Mouse (Mus musculus) heart, adult 2 months (tissue): ENCODE data around the gene P2ry6. TPM values are rescaled to one million over a fixed set of nuclear protein-coding genes. Genes with fewer than 3 reads are reported as not detected.

ENCODE experiments used
- DNase-seq, 2 experiments: peaks; one replicate each; pipeline ENCODE4 v3.0.0; 2021
- H3K27ac ChIP-seq: fragments of 200-600 bp; 2 replicates; pipeline ENCODE4 v1.8.1; 2022
- H3K27me3 ChIP-seq: fragments of 200-500 bp; 2 replicates; pipeline ENCODE4 v1.6.1; 2012; ENCODE audit warnings: mild to moderate bottlenecking, low read length, inconsistent platforms, mixed read lengths; ENCODE audit not compliant: control insufficient read depth, insufficient read depth
- H3K36me3 ChIP-seq: fragments of 200-500 bp; 2 replicates; pipeline ENCODE4 v1.6.1; 2012; ENCODE audit warnings: low read length, inconsistent platforms; ENCODE audit not compliant: control insufficient read depth, insufficient read depth
- H3K4me1 ChIP-seq: fragments of 200-500 bp; 2 replicates; pipeline ENCODE4 v1.6.1; 2011; ENCODE audit warnings: low read length; ENCODE audit not compliant: control insufficient read depth, insufficient read depth
- H3K4me3 ChIP-seq: fragments of 200-600 bp; 2 replicates; pipeline ENCODE4 v1.8.1; 2022
- H3K79me2 ChIP-seq: fragments of 200-500 bp; replicated peaks from 2 replicates; pipeline ENCODE4 v1.6.1; 2012; ENCODE audit warnings: mild to moderate bottlenecking, inconsistent platforms, low read length, moderate library complexity, mixed read lengths; ENCODE audit not compliant: control insufficient read depth, insufficient read depth
- H3K9ac ChIP-seq: fragments of 200-500 bp; 2 replicates; pipeline ENCODE4 v1.6.1; 2012; ENCODE audit warnings: low read depth, mild to moderate bottlenecking, control low read depth, inconsistent platforms, low read length, mixed read lengths
- CTCF ChIP-seq: fragments of 200-600 bp; IDR thresholded peaks from 2 replicates; pipeline ENCODE4 v1.8.1; 2022; ENCODE audit warnings: antibody characterized with exemption, mild to moderate bottlenecking, moderate library complexity
- EP300 ChIP-seq: fragments of 200-500 bp; IDR thresholded peaks from 2 replicates; pipeline ENCODE4 v1.6.1; 2011; ENCODE audit warnings: low read depth, low read length, control low read depth; ENCODE audit not compliant: insufficient read depth
- POLR2A ChIP-seq: fragments of 200-500 bp; IDR thresholded peaks from 2 replicates; pipeline ENCODE4 v1.6.1; 2011; ENCODE audit warnings: mild to moderate bottlenecking, low read depth, low read length, control low read depth; ENCODE audit not compliant: insufficient read depth
- WGBS: fragments of 180-500 bp; shearing (Covaris S2); methylation state at CpG from one replicate; pipeline ENCODE4 v1.1.7; 2018; 5-methylcytosine and 5-hydroxymethylcytosine counted together
- intact Hi-C: fragments of 180-260 bp; cut with DNase I; formaldehyde crosslinking; loops from one replicate; pipeline ENCODE4 v1.15.1; 2025
- polyA plus RNA-seq: library from polyadenylated mRNA; depleted of rRNA; stranded (reverse); fragments of >200 nt; gene quantifications from 2 replicates; pipeline ENCODE4 v1.2.3, GENCODE M21; 2012
- total RNA-seq, 2 experiments: library from RNA; stranded (reverse); gene quantifications; 2 replicates each; pipeline ENCODE4 v1.2.3; 2021

The P2ry6 gene
- total and polyA plus RNA-seq, 3 experiments = 3.6 to 11.1 (median 4.2) TPM

DNA sequence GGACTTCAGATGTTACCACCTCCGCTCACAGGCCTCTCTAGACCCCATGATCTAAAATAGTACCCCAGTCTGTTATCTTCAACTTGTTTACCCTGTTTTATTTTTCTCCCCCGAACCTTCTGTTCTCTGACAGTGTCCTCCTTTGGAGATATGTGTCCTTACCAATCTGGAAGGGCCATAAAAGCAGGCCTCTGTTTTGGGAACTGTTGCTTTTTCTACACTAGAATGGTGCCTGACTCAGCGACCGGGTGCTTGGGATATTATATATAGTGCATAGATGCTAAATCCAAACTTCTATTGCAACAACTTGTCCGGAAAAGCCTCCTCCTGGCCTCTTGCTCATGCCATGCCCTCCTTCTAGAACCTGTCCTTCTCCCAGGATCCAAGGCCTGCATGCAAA lies 50.2 kb downstream of the P2ry6 start:
- Histone ChIP-seq H3K79me2 (no peaks in the 10 kb centered on the region), H3K27me3 (no peaks in the 10 kb centered on the region), H3K36me3 (no peaks in the 10 kb centered on the region), H3K4me3 (no peak overlapping the region), H3K4me1 (peaks cover 21% of the 10 kb centered on the region), H3K9ac (no peak overlapping the region), H3K27ac (peak overlapping the region; percentile 64)
- WGBS = 69% methylated on average over 5 of the region's 5 CpGs
- TF ChIP-seq EP300 (no peak), CTCF (no peak), POLR2A (no peak)
- intact Hi-C loops = no loop called here
- DNase-seq = no peak

DNA sequence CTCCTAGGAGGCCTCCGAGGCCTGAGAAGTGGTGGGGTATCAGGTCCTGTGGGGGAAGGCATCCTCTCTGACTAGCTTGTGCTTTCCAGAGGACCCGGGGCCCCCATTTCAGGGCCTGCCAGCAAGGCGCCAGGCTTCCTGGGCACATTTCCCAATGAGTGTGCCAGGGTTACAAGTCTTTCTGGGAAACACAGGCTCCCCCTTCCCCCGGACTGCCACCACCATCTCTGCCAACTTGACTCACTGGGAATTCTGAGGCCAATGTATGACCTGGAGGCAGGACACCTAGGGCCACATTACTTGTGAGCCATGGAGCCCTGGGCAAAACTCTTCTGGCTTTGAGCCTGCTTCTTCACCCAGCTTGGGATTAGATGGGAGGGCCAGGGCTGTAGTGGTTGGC lies 51.5 kb downstream of the P2ry6 start:
- peak overlapping the region; percentile 4; the same call in 1 of the 2 replicates for H3K9ac ChIP-seq
- intact Hi-C loops = no loop called here
- DNase-seq = peak; percentile 44 to 51
- H3K27ac ChIP-seq = peak overlapping the region; percentile 64
- WGBS = 51% methylated on average over 4 of the region's 4 CpGs
- TF ChIP-seq EP300 = no peak
- TF ChIP-seq CTCF = no peak
- TF ChIP-seq POLR2A = no peak
- H3K36me3 ChIP-seq = no peaks in the 10 kb centered on the region
- peaks cover 30% of the 10 kb centered on the region for H3K4me1 ChIP-seq
- H3K4me3 ChIP-seq = no peak overlapping the region
- no peaks in the 10 kb centered on the region for H3K79me2 ChIP-seq
- no peaks in the 10 kb centered on the region for H3K27me3 ChIP-seq

DNA sequence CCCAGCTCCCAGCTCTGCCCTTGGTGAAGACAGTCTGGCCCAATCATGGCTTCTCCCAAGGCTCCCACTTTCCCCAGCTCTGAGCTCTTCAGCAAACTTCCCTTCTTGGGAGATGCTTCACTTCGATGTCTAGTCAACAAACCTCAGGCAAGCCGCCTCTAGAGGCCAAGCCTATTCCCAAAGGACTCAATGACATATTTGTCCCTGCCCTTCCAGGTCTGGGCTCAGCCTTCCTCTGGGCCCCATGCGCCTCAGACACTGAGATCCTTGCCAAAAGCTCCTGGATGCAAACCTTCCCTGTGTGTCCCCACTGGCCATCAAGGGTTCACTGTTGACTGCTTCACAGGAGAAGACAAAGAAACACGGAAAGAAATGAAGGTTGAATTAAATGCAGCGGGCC lies 53.2 kb downstream of the P2ry6 start:
- no peak for TF ChIP-seq POLR2A

DNA sequence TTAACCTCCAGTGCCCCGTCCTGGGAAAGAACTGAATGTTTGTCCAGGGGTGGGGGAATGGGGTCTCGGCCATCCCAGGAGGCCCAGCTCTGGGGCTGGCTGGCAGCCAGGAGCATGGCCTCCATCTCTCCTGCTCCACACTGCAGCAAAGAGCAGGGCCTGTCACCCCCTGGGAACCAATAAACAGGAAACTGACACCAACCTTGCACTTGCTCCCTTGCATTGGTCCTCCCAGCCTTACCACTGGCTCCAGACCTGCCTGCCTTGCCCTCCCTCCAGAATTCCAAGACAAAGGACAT lies 54.7 kb downstream of the P2ry6 start:
- DNase-seq = peak; percentile 62 to 67
- H3K9ac ChIP-seq = no peak overlapping the region

More for the DNA sequence above, 53.2 kb downstream of the P2ry6 start:
- intact Hi-C loops = no loop called here
- Histone ChIP-seq H3K36me3 (no peaks in the 10 kb centered on the region), H3K79me2 (no peaks in the 10 kb centered on the region), H3K4me1 (peaks cover 32% of the 10 kb centered on the region), H3K4me3 (no peak overlapping the region), H3K27me3 (no peaks in the 10 kb centered on the region), H3K9ac (no peak overlapping the region), H3K27ac (peak overlapping the region; percentile 64)
- DNase-seq = peak in 1 of 2 experiments; percentile 38
- WGBS = 51% methylated on average over 5 of the region's 5 CpGs

DNA sequence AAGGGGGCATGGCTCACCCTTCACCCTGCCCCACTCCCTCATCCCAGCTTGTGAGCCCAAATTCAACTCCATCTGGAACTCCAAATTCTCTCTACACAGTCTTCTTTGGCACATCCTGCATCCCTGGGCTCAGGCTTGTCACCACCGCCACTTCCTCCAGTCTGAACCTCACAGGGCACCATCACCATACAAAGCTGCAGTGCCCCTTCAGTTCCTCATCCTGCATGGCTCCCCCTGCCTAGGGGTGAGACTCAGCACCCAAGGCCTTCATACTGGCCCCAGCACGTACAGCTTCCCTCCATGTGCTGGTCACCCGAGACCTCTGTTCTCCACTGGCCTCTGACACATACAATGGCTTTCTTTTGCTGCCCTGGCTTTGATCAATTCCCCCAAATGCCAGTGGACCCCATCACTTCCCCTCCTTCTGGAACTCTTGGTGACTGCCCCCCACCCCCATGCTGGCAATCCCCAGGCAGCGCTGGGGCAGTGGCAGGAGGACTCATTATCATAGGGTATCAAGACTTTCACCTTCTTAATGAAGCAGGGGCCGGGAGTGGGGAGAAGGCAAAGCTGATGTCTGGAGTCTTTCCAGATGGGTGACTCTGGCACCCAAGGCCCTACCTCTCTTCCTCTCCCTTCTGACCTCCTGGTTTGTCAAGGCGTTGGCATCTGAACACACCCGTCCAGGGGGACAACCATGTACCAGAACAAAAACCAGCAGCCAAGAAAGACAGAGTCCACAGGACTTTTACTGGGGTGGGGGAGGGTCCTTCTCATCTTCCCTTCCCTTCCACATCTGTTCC lies 55.2 kb downstream of the P2ry6 start:
- peak in 1 of 2 experiments; percentile 25 for DNase-seq
- intact Hi-C loops = no loop called here
- H3K4me1 ChIP-seq = peaks cover 23% of the 10 kb centered on the region

More for the DNA sequence above, 54.7 kb downstream of the P2ry6 start:
- no peak overlapping the region for H3K4me3 ChIP-seq
- 50% methylated on average over 2 of the region's 2 CpGs for WGBS
- no peaks in the 10 kb centered on the region for H3K36me3 ChIP-seq
- H3K27me3 ChIP-seq = no peaks in the 10 kb centered on the region
- no peaks in the 10 kb centered on the region for H3K79me2 ChIP-seq
- H3K27ac ChIP-seq = peak overlapping the region; percentile 81
- intact Hi-C loops = no loop called here
- peaks cover 23% of the 10 kb centered on the region for H3K4me1 ChIP-seq
- TF ChIP-seq CTCF (no peak), POLR2A (no peak), EP300 (no peak)

DNA sequence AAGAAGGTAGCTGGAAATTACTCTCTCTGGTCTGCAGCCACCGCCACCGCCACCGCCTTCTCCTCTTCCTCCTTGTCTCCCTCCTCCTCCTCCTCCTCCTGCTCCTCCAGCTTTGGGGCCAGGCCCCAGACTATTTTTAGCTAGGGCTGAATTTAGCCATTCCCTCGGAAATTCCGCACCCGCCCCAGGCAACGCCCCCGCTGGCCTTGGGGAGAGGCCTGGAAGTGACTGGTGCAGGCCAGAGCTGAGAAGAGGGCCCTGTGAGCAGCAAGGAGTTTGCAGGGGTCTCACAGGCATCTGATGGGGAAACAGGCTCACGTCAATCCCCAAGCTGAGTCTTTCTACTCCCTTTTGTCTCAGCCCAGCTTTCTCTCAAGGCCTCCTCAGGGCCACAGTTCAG lies 56.3 kb downstream of the P2ry6 start:
- H3K4me1 ChIP-seq = peaks cover 23% of the 10 kb centered on the region
- intact Hi-C loops = no loop called here
- 11% methylated on average over 9 of the region's 9 CpGs for WGBS

More for the DNA sequence above, 55.2 kb downstream of the P2ry6 start:
- 60% methylated on average over 7 of the region's 7 CpGs for WGBS
- H3K9ac ChIP-seq = no peak overlapping the region
- H3K4me3 ChIP-seq = no peak overlapping the region
- no peaks in the 10 kb centered on the region for H3K27me3 ChIP-seq
- H3K36me3 ChIP-seq = no peaks in the 10 kb centered on the region
- TF ChIP-seq EP300 = no peak
- TF ChIP-seq POLR2A = no peak
- TF ChIP-seq CTCF = no peak
- no peaks in the 10 kb centered on the region for H3K79me2 ChIP-seq
- peak overlapping the region; percentile 81 for H3K27ac ChIP-seq

More for the DNA sequence above, 56.3 kb downstream of the P2ry6 start:
- DNase-seq = peak; percentile 81 to 83
- H3K27ac ChIP-seq = peak overlapping the region; percentile 81
- TF ChIP-seq EP300 (no peak), CTCF (no peak), POLR2A (peak; percentile 42; the same call in 1 of the 2 replicates)
- peak overlapping the region; percentile 17 for H3K9ac ChIP-seq
- no peaks in the 10 kb centered on the region for H3K79me2 ChIP-seq
- no peaks in the 10 kb centered on the region for H3K36me3 ChIP-seq
- H3K4me3 ChIP-seq = no peak overlapping the region
- no peaks in the 10 kb centered on the region for H3K27me3 ChIP-seq
